Mouse (Mus musculus): Measurements from ENCODE around the gene Sox4.

The Sox4 gene

GRCm38 (mm10) chr13:28953581-28953991, at the start of gene Sox4:
Sox4 (minus strand) TSS chr13:28953713.
- DNase-seq (ENCODE audit: low spot score in 2 of 2) = peak; percentile 66 to 75

- no peak for DNase-seq (ENCODE audit: low spot score in 2 of 2)
Measured at GRCm38 (mm10) chr13:28991899-28992664, 38.6 kb upstream of the Sox4 start.

GRCm38 (mm10) chr13:28988751-28989703, 35.5 kb upstream of the Sox4 start:
- DNase-seq (ENCODE audit: low spot score in 2 of 2) = no peak

DNA sequence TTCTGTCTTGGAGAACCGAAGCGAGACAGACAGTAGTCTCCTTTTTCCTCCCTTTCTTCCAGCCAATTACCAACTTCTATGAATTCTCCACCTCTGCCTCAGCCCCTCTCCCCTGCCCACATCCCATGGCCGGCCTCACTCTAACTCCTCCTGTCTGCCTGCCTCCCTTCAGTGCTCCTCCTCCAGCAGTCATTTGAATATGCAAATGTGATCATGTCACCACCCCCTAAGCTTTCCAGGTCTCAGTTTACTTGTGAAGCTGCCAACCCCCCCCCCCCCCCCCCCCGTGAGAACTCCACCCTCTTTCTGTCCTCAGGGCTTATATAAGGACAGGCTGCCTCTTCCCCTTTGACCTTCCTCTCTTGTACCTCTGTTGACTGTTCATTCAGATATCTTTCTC, 27.2 kb upstream of the Sox4 start:
- DNase-seq (ENCODE audit: low spot score in 2 of 2) = no peak

DNA sequence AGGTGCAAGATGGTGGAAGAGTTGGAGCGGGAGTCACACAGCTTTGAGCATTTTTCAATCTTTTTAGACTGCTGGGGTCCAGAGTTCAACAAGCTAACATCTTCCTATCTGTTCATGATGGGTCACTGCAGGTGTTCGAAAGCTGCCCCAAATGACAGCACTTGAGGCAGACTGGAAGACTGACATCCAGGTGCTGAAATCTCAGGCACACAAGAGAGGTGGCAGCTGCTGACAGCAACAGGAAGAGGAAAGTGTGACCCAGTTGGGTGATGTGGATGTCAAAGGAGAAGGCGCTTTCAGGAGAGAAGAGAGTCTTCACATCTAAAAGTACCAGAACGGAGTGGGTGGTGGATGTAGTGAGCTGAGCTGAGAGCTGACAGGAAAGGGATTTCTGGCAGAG, 21.5 kb upstream of the Sox4 start:
- no peak for DNase-seq (ENCODE audit: low spot score in 2 of 2)

- no peak for DNase-seq (ENCODE audit: low spot score in 2 of 2)
Measured at GRCm38 (mm10) chr13:28974597-28974996, 21.1 kb upstream of the Sox4 start.

- DNase-seq (ENCODE audit: low spot score in 2 of 2) = no peak
Measured at GRCm38 (mm10) chr13:28960916-28961315, 7.4 kb upstream of the Sox4 start.

- DNase-seq (ENCODE audit: low spot score in 2 of 2) = peak; percentile 68 to 71
Measured at GRCm38 (mm10) chr13:28959458-28959978, 6.0 kb upstream of the Sox4 start.

GRCm38 (mm10) chr13:28959068-28959440, 5.5 kb upstream of the Sox4 start:
- no peak for DNase-seq (ENCODE audit: low spot score in 2 of 2)

- DNase-seq (ENCODE audit: low spot score in 2 of 2) = peak; percentile 42 to 49
Measured at GRCm38 (mm10) chr13:28958211-28959067, 4.9 kb upstream of the Sox4 start.

- peak; percentile 80 to 86 for DNase-seq (ENCODE audit: low spot score in 2 of 2)
Measured at GRCm38 (mm10) chr13:28957765-28958164, 4.3 kb upstream of the Sox4 start.

DNA sequence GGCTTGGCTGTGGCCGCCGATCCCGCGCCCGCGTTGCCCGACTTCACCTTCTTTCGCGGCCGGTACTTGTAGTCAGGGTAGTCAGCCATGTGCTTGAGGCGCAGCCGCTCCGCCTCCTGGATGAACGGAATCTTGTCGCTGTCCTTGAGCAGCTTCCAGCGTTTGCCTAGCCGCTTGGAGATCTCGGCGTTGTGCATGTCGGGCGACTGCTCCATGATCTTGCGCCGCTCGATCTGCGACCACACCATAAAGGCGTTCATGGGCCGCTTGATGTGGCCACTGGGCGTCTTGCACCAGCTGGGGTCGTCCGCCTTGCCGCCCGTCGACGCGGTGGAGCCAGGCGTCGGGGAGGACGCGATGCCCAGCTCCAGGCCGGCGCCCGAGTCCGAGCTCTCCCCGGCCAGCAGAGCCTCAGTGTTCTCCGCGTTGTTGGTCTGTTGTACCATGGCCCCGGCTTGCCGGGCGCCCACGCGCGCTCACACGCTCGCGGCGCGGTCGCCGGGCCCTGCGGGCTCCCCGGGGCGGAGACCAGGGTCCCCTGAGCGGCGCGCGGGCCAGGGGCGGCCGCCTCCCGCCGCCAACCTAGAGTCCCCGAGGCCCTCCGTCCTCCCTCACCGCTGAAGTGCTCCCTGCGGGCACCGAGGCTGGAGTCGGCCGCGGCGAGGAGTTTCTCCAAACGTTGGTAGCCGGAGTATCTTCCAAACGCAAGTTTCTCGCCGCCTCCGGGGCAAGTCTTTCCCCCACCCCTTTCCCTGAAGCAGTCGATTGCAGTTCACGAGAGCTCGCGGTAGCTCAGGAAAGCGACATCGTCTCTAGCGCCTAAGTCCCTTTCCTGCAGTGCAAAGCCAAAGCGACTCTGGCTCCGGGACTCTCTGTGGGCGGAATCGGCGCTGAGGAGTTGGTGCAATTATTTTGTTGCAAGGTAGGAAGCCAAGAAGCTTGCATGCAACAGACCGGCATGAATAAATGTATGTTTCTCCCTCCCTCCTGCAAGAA, 639 bp downstream of the Sox4 start:
- peak; percentile 15 to 23 for DNase-seq (ENCODE audit: low spot score in 2 of 2)

- DNase-seq (ENCODE audit: low spot score in 2 of 2) = peak in 1 of 2 experiments; percentile 11
Measured at GRCm38 (mm10) chr13:28951691-28952575, 1.6 kb downstream of the Sox4 start.

- DNase-seq (ENCODE audit: low spot score in 2 of 2) = no peak
Measured at GRCm38 (mm10) chr13:28950623-28951491, 2.7 kb downstream of the Sox4 start.

DNA sequence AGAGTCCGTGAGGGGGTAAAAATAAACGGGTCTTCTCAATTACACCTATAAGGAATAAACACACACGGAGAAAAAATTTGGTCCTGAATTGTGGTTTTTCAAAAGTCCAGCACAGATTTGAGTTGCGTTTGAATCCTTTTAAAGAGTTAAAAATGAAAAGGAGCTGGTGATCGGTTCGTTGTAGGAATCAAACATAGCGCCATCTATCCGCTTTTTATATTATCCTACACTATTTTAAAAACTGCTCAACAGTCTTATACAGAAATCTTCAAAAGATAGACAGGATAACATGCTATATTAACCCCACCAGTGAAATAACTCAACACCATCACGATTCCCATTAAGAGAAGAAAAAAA, 3.3 kb downstream of the Sox4 start:
- DNase-seq (ENCODE audit: low spot score in 2 of 2) = no peak

DNA sequence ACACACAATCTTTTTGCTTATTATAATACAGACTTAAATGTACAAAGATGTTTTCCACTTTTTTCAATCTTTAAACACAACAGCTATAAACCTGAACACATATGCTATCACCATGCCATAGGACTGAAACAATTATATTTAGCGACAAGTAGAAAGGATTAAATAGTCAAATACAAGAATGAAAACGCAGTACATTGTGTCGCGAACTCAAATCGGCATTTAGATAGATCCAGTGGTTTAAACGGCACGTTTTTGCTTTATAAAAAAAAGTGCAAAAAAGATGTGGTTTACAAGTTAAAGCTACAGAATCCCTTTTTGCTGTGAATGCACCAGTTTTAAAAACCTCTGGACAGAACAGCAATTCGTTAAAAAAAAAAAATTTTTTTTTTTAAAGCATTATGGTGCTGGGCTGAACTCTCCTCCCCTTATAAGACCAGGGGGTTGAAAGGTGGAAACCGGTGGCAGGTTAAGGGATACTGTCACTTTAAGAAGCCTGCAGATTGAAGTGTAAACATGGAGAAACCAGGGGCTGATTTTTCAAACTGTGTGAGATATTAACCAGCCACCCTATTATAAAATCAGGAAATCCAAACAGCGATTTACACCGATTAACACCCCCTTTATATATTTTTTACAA, 4.1 kb downstream of the Sox4 start:
- DNase-seq (ENCODE audit: low spot score in 2 of 2) = no peak

DNA sequence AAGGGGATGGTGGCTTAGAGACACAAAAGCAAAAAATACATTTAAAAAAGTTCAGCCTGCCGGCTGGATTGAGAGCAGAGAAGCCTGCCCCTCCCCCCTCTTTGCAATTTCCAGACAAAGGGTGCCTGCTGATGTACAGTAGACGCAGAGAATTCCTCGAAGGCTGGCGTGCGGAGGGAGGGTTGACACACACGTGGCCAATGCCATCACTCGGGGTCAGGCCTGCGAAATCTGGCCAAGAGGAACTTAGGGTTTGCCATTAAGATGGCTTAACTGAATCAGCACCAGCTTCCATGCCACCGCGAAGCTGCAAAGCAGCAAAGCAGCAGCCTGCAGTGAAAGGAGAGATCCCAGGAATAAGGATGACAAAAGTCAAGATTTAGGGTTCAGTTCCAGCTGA, 5.0 kb downstream of the Sox4 start:
- DNase-seq (ENCODE audit: low spot score in 2 of 2) = no peak

Measured in spleen, postnatal 14 days (tissue).